Mouse (Mus musculus) ovary, postnatal 14 days (tissue): ENCODE data around the gene Hlcs.

Source experiments
- DNase-seq: peaks from one replicate; pipeline ENCODE4 v3.0.0; 2022; ENCODE audit warnings: low spot score

Gene Hlcs

GRCm38 (mm10) chr16:94246058-94246784 lies 67.2 kb downstream of the Hlcs start:
- no peak for DNase-seq

- DNase-seq, result no peak
Measured at GRCm38 (mm10) chr16:94241126-94241525, 72.2 kb downstream of the Hlcs start.

GRCm38 (mm10) chr16:94240190-94240589 lies 73.2 kb downstream of the Hlcs start:
- no peak for DNase-seq

- no peak for DNase-seq
Measured at GRCm38 (mm10) chr16:94239567-94239966, 73.8 kb downstream of the Hlcs start.

GRCm38 (mm10) chr16:94239146-94239545 lies 74.2 kb downstream of the Hlcs start:
- DNase-seq, result no peak

GRCm38 (mm10) chr16:94237130-94237484 lies 76.3 kb downstream of the Hlcs start:
- no peak for DNase-seq

GRCm38 (mm10) chr16:94236226-94237129 lies 76.9 kb downstream of the Hlcs start:
- no peak for DNase-seq

GRCm38 (mm10) chr16:94235718-94236117 lies 77.7 kb downstream of the Hlcs start:
- no peak for DNase-seq

- DNase-seq, result no peak
Measured at GRCm38 (mm10) chr16:94234202-94234601, 79.2 kb downstream of the Hlcs start.

- no peak for DNase-seq
Measured at GRCm38 (mm10) chr16:94230909-94231575, 82.3 kb downstream of the Hlcs start.

GRCm38 (mm10) chr16:94230499-94230898 lies 82.9 kb downstream of the Hlcs start:
- no peak for DNase-seq

- no peak for DNase-seq
Measured at GRCm38 (mm10) chr16:94229890-94230289, 83.5 kb downstream of the Hlcs start.

GRCm38 (mm10) chr16:94228858-94229555 lies 84.4 kb downstream of the Hlcs start:
- no peak for DNase-seq

GRCm38 (mm10) chr16:94227328-94228018 lies 85.9 kb downstream of the Hlcs start:
- DNase-seq, result peak; percentile 27

- no peak for DNase-seq
Measured at GRCm38 (mm10) chr16:94223363-94223720, 90.0 kb downstream of the Hlcs start.

GRCm38 (mm10) chr16:94222646-94223362 lies 90.6 kb downstream of the Hlcs start:
- no peak for DNase-seq

- no peak for DNase-seq
Measured at GRCm38 (mm10) chr16:94210689-94211357, 102.5 kb downstream of the Hlcs start.

GRCm38 (mm10) chr16:94209626-94210025 lies 103.7 kb downstream of the Hlcs start:
- DNase-seq, result no peak

- no peak for DNase-seq
Measured at GRCm38 (mm10) chr16:94208826-94209225, 104.5 kb downstream of the Hlcs start.

GRCm38 (mm10) chr16:94208152-94208551 lies 105.2 kb downstream of the Hlcs start:
- DNase-seq, result no peak
